Mouse (Mus musculus) cerebellum, adult 2 months (tissue): Measurements from ENCODE around the gene Eif4g3.

Experiments
- CTCF ChIP-seq: fragments of 200-500 bp; IDR thresholded peaks from 2 replicates; pipeline ENCODE4 v1.5.1; 2011; ENCODE audit warnings: low read depth, mild to moderate bottlenecking, control low read depth, low read length, moderate library complexity, borderline replicate concordance; ENCODE audit not compliant: insufficient read depth
- POLR2A ChIP-seq: fragments of 200-500 bp; IDR thresholded peaks from 2 replicates; pipeline ENCODE4 v1.6.1; 2011; ENCODE audit warnings: low read length, control low read depth, borderline replicate concordance; ENCODE audit not compliant: insufficient read depth

- TF ChIP-seq CTCF (no peak), POLR2A (no peak)
Measured at GRCm38 (mm10) chr4:138033871-138034270, 41.0 kb downstream of the Eif4g3 start.
